8 mouse cellular contexts compared by ENCODE assay signal in the genomic region with DNA sequence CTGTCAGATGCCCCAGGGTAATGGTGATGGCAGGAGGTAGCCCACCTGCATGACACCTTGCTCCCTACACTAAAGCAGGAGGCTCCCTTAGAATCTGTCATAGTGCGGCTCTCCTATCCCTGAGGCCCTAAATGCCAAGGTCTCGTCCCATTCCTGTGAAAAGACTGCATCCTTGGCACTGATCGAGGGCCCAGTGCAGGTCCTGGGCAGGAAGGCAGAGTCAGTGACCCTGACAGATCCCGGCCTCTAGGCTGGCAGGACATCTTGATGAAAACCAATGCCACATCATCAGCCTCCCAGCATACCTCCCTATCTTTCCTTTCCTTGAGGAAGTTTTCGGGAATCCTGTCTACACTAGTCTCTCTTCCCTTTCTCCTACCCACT. TPM values are rescaled to one million over a fixed set of nuclear protein-coding genes. Genes with fewer than 3 reads are reported as not detected.
DNase-seq lines count a peak whose midpoint lies in the region; ATAC-seq and TF ChIP-seq lines count a peak whose summit lies in the region.

No protein-coding gene starts in this region.

- no peaks in the 10 kb centered on the region for H3K9me3 ChIP-seq in erythroblast, embryonic 14.5 days (ENCODE audit: control insufficient read depth, low read length)
- H3K9me3 ChIP-seq in forebrain, embryonic 13.5 days (replicated peaks) = no peaks in the 10 kb centered on the region
- H3K9me3 ChIP-seq in liver, embryonic 15.5 days (replicated peaks) = no peaks in the 10 kb centered on the region

- no peak overlapping the region for H3K27ac ChIP-seq in forebrain, embryonic 13.5 days
- no peak overlapping the region for H3K27ac ChIP-seq in liver, embryonic 15.5 days (replicated peaks)

- H3K79me2 ChIP-seq in C2C12 (ENCODE audit: control insufficient read depth, insufficient read depth) = no peaks in the 10 kb centered on the region

- H3K4me3 ChIP-seq in erythroblast, embryonic 14.5 days (replicated peaks) = peak overlapping the region; percentile 72
- H3K4me3 ChIP-seq in C2C12 (ENCODE audit: insufficient read depth, poor library complexity, severe bottlenecking) = peak overlapping the region; percentile 30
- H3K4me3 ChIP-seq in forebrain, embryonic 13.5 days = peak overlapping the region; percentile 46
- H3K4me3 ChIP-seq in liver, embryonic 15.5 days (replicated peaks) = peak overlapping the region; percentile 67

- H3K79me3 ChIP-seq in C2C12 (ENCODE audit: low read depth) = no peaks in the 10 kb centered on the region

- H3K27me3 ChIP-seq in erythroblast, embryonic 14.5 days (ENCODE audit: control insufficient read depth) = peaks cover 35% of the 10 kb centered on the region
- H3K27me3 ChIP-seq in C2C12 (ENCODE audit: control insufficient read depth, insufficient read depth, insufficient read length) = no peaks in the 10 kb centered on the region
- H3K27me3 ChIP-seq in forebrain, embryonic 13.5 days = peaks cover 31% of the 10 kb centered on the region
- H3K27me3 ChIP-seq in liver, embryonic 15.5 days = peaks cover 40% of the 10 kb centered on the region

- intact Hi-C loops in left cerebral cortex, postnatal 14 days (cut with DNase I) = no loop called here

- H3K9ac ChIP-seq in forebrain, embryonic 13.5 days = peak overlapping the region; percentile 79
- peak overlapping the region; percentile 67; the same call in 1 of the 2 replicates for H3K9ac ChIP-seq in liver, embryonic 15.5 days

- no peak for ATAC-seq in erythroblast, adult 5-6 weeks (replicated peaks; ENCODE audit: low FRiP score, poor library complexity, severe bottlenecking)
- ATAC-seq in forebrain, embryonic 13.5 days = no peak
- no peak for ATAC-seq in liver, embryonic 15.5 days (ENCODE audit: insufficient read depth)
- no peak for ATAC-seq in monocyte, adult 5-6 weeks (replicated peaks; ENCODE audit: insufficient number of reproducible peaks, low FRiP score, low TSS enrichment, poor library complexity, severe bottlenecking)

- H3K4me2 ChIP-seq in forebrain, embryonic 13.5 days = peak overlapping the region; percentile 71
- peak overlapping the region; percentile 90 for H3K4me2 ChIP-seq in liver, embryonic 15.5 days

- DNase-seq in left cerebral cortex, postnatal 14 days (ENCODE audit: low spot score in 2 of 2) = no peak
- no peak for DNase-seq in left cerebral cortex, adult 9 months (ENCODE audit: low spot score in 2 of 2)

- H3K4me1 ChIP-seq in erythroblast, embryonic 14.5 days (ENCODE audit: control insufficient read depth) = peaks cover 21% of the 10 kb centered on the region
- H3K4me1 ChIP-seq in forebrain, embryonic 13.5 days = peaks cover 24% of the 10 kb centered on the region
- peaks cover 21% of the 10 kb centered on the region for H3K4me1 ChIP-seq in liver, embryonic 15.5 days (replicated peaks)

- 67% methylated on average over 5 of the region's 5 CpGs for WGBS in forebrain, embryonic 13.5 days
- 61% methylated on average over 5 of the region's 5 CpGs for WGBS in liver, embryonic 15.5 days (ENCODE audit: insufficient replicate concordance)

- no peaks in the 10 kb centered on the region for H3K36me3 ChIP-seq in erythroblast, embryonic 14.5 days (ENCODE audit: control insufficient read depth)
- no peaks in the 10 kb centered on the region for H3K36me3 ChIP-seq in C2C12 (ENCODE audit: control insufficient read depth, insufficient read depth)
- no peaks in the 10 kb centered on the region for H3K36me3 ChIP-seq in forebrain, embryonic 13.5 days (ENCODE audit: poor library complexity, severe bottlenecking)
- no peaks in the 10 kb centered on the region for H3K36me3 ChIP-seq in liver, embryonic 15.5 days (replicated peaks)

- no peak for TF ChIP-seq CTCF in C2C12 (IDR thresholded peaks at IDR 0.05; ENCODE audit: control insufficient read depth, insufficient read depth, insufficient read length)

- H3ac ChIP-seq in C2C12 (ENCODE audit: control insufficient read depth, insufficient read length, low read depth) = peak overlapping the region; percentile 40

TF ChIP-seq in C2C12, 6 proteins besides CTCF, POLR2A, EP300 and RAD21:
- TF ChIP-seq USF1 (IDR thresholded peaks at IDR 0.05; ENCODE audit: low read depth) (no peak), FOSL1 (IDR thresholded peaks at IDR 0.05; ENCODE audit: insufficient read depth, low read length, poor library complexity, severe bottlenecking) (no peak), CEBPB (IDR thresholded peaks at IDR 0.05; ENCODE audit: low read depth) (no peak)

RNA-seq across cellular contexts. Expression of a gene that starts 5.0 kb away (rescaled TPM):
- 0.01 TPM in 1 of 2 replicates, not detected in the other for polyA plus RNA-seq in erythroblast, embryonic 14.5 days (2012)
- total RNA-seq in erythroblast, adult 5-6 weeks (2015; ENCODE audit: low replicate concordance) = not detected in 2 replicates
- total RNA-seq in erythroblast, adult 5-6 weeks (2017; ENCODE audit: low replicate concordance) = not detected in 2 replicates
- polyA plus RNA-seq in C2C12 (2012; fragmentation: generic; extraction: Trizol) = 1.0 TPM
- 15.1 and 15.3 TPM in 2 replicates for polyA plus RNA-seq in forebrain, embryonic 13.5 days (2015; fragmentation: Nextera tagmentation; extraction: Ambion mirVana)
- polyA plus RNA-seq in liver, embryonic 15.5 days (2015; fragmentation: Nextera tagmentation; extraction: Ambion mirVana) = 0.33 and 0.54 TPM in 2 replicates
- total RNA-seq in monocyte, adult 5-6 weeks (2017) = 0.49 to 1.3 TPM in 2 of 3 replicates, not detected in the other
- total RNA-seq in left cerebral cortex, postnatal 14 days (2021) = 10 to 100 TPM; 16.3 to 17.0 TPM

RNA-seq across cellular contexts. Expression of a gene that starts 8.6 kb away (rescaled TPM):
- 1.0 and 1.1 TPM in 2 replicates for polyA plus RNA-seq in erythroblast, embryonic 14.5 days (2012)
- total RNA-seq in erythroblast, adult 5-6 weeks (2015; ENCODE audit: low replicate concordance) = 4.6 and 14.0 TPM in 2 replicates
- total RNA-seq in erythroblast, adult 5-6 weeks (2017; ENCODE audit: low replicate concordance) = 11.9 and 17.4 TPM in 2 replicates
- 72.9 TPM for polyA plus RNA-seq in C2C12 (2012; fragmentation: generic; extraction: Trizol)
- 79.2 and 93.3 TPM in 2 replicates for polyA plus RNA-seq in forebrain, embryonic 13.5 days (2015; fragmentation: Nextera tagmentation; extraction: Ambion mirVana)
- polyA plus RNA-seq in liver, embryonic 15.5 days (2015; fragmentation: Nextera tagmentation; extraction: Ambion mirVana) = 47.9 and 56.5 TPM in 2 replicates
- total RNA-seq in monocyte, adult 5-6 weeks (2017) = 24.8 to 30.3 TPM (median 26.4 TPM) in 3 replicates
- 10 to 100 TPM; 52.3 to 53.2 TPM for total RNA-seq in left cerebral cortex, postnatal 14 days (2021)

RNA-seq across cellular contexts. Expression of a gene that starts 16.2 kb away (rescaled TPM):
- not detected in 2 replicates for polyA plus RNA-seq in erythroblast, embryonic 14.5 days (2012)
- total RNA-seq in erythroblast, adult 5-6 weeks (2015; ENCODE audit: low replicate concordance) = 1.3 TPM in 1 of 2 replicates, not detected in the other
- 0.42 and 1.3 TPM in 2 replicates for total RNA-seq in erythroblast, adult 5-6 weeks (2017; ENCODE audit: low replicate concordance)
- polyA plus RNA-seq in C2C12 (2012; fragmentation: generic; extraction: Trizol) = 0.18 TPM
- 0.20 and 0.45 TPM in 2 replicates for polyA plus RNA-seq in forebrain, embryonic 13.5 days (2015; fragmentation: Nextera tagmentation; extraction: Ambion mirVana)
- polyA plus RNA-seq in liver, embryonic 15.5 days (2015; fragmentation: Nextera tagmentation; extraction: Ambion mirVana) = 0.13 and 0.22 TPM in 2 replicates
- total RNA-seq in monocyte, adult 5-6 weeks (2017) = not detected in 3 replicates
- total RNA-seq in left cerebral cortex, postnatal 14 days (2021) = 10 to 100 TPM in 1 of 2 experiments, 1 to 10 TPM in 1; 8.7 to 11.6 TPM

RNA-seq across cellular contexts. Expression of a gene that starts 20.8 kb away (rescaled TPM):
- 0.10 TPM in 1 of 2 replicates, not detected in the other for polyA plus RNA-seq in erythroblast, embryonic 14.5 days (2012)
- 2.5 TPM in 1 of 2 replicates, not detected in the other for total RNA-seq in erythroblast, adult 5-6 weeks (2015; ENCODE audit: low replicate concordance)
- 1.7 and 4.3 TPM in 2 replicates for total RNA-seq in erythroblast, adult 5-6 weeks (2017; ENCODE audit: low replicate concordance)
- polyA plus RNA-seq in C2C12 (2012; fragmentation: generic; extraction: Trizol) = not detected
- 0.18 TPM in 1 of 2 replicates, not detected in the other for polyA plus RNA-seq in forebrain, embryonic 13.5 days (2015; fragmentation: Nextera tagmentation; extraction: Ambion mirVana)
- 0.07 TPM in 1 of 2 replicates, not detected in the other for polyA plus RNA-seq in liver, embryonic 15.5 days (2015; fragmentation: Nextera tagmentation; extraction: Ambion mirVana)
- total RNA-seq in monocyte, adult 5-6 weeks (2017) = not detected in 3 replicates
- under 1 TPM in 1 of 2 experiments, not detected in 1; 0.31 TPM for total RNA-seq in left cerebral cortex, postnatal 14 days (2021)

RNA-seq across cellular contexts. Expression of a gene that starts 33.2 kb away (rescaled TPM):
- polyA plus RNA-seq in erythroblast, embryonic 14.5 days (2012) = 1.9 and 2.3 TPM in 2 replicates
- total RNA-seq in erythroblast, adult 5-6 weeks (2015; ENCODE audit: low replicate concordance) = 33.0 and 33.8 TPM in 2 replicates
- total RNA-seq in erythroblast, adult 5-6 weeks (2017; ENCODE audit: low replicate concordance) = 18.9 and 45.0 TPM in 2 replicates
- 262 TPM for polyA plus RNA-seq in C2C12 (2012; fragmentation: generic; extraction: Trizol)
- 251 and 266 TPM in 2 replicates for polyA plus RNA-seq in forebrain, embryonic 13.5 days (2015; fragmentation: Nextera tagmentation; extraction: Ambion mirVana)
- 135 and 141 TPM in 2 replicates for polyA plus RNA-seq in liver, embryonic 15.5 days (2015; fragmentation: Nextera tagmentation; extraction: Ambion mirVana)
- total RNA-seq in monocyte, adult 5-6 weeks (2017) = 39.1 to 56.7 TPM (median 44.1 TPM) in 3 replicates
- total RNA-seq in left cerebral cortex, postnatal 14 days (2021) = 100 to 1,000 TPM; 104 to 112 TPM

Comparison
In these comparisons a context has a peak if more than half of its experiments do, and no peak if none do; other contexts are left out.
1. RNA of a gene that starts 8.6 kb away (polyA plus RNA-seq): 79.2 to 93.3 TPM in forebrain, embryonic 13.5 days, 72.9 TPM in C2C12 (single experiment) and 47.9 to 56.5 TPM in liver, embryonic 15.5 days; 1.0 to 1.1 TPM in erythroblast, embryonic 14.5 days; every median in the first group is over 10 times any median in the second.
2. Peak in every context shown above with its lines, with median percentiles within 50 percentile points of each other: H3K4me3 ChIP-seq.